Mouse (Mus musculus) stomach, embryonic 16.5 days (tissue): ENCODE measurements at regions not wholly inside any gene's neighbourhood (a gene's known extent, or its start where the extent isn't known, plus 50 kb on each side); places are given as distances from the start of the nearest gene placed in this dataset.

ENCODE experiments used
- ATAC-seq: fragments of 200-750 bp; cut with Nextera tagmentation; 2 replicates; pipeline ENCODE4 v1.8.0; 2017; ENCODE audit warnings: moderate number of reproducible peaks, moderate TSS enrichment; ENCODE audit not compliant: insufficient read depth, low FRiP score
- H3K27ac ChIP-seq: fragments of 300-500 bp; sonication (generic); 2 replicates; pipeline ENCODE4 v1.5.1; 2014; ENCODE audit warnings: low read length
- H3K27me3 ChIP-seq: fragments of 300-500 bp; sonication (generic); 2 replicates; pipeline ENCODE4 v1.6.1; 2014; ENCODE audit warnings: low read length, control low read depth, mixed read lengths; ENCODE audit not compliant: control insufficient read depth, insufficient read depth
- H3K36me3 ChIP-seq: fragments of 300-500 bp; sonication (generic); 2 replicates; pipeline ENCODE4 v1.6.1; 2014; ENCODE audit warnings: low read length; ENCODE audit not compliant: control insufficient read depth, insufficient read depth
- H3K4me1 ChIP-seq: fragments of 300-500 bp; sonication (generic); 2 replicates; pipeline ENCODE4 v1.6.1; 2014; ENCODE audit warnings: low read length, control low read depth, mixed read lengths; ENCODE audit not compliant: control insufficient read depth, insufficient read depth
- H3K4me2 ChIP-seq: fragments of 300-500 bp; sonication (generic); 2 replicates; pipeline ENCODE4 v1.6.1; 2014; ENCODE audit warnings: low read depth, low read length, mixed read lengths
- H3K4me3 ChIP-seq: fragments of 300-500 bp; sonication (generic); replicated peaks from 2 replicates; pipeline ENCODE4 v1.5.1; 2014; ENCODE audit warnings: mild to moderate bottlenecking, low read length
- H3K9ac ChIP-seq: fragments of 300-500 bp; sonication (generic); 2 replicates; pipeline ENCODE4 v1.6.1; 2014; ENCODE audit warnings: low read length
- H3K9me3 ChIP-seq: fragments of 300-500 bp; sonication (generic); replicated peaks from 2 replicates; pipeline ENCODE4 v1.6.1; 2016; ENCODE audit warnings: low read length, control low read depth; ENCODE audit not compliant: control insufficient read depth
- WGBS: fragments of 180-500 bp; shearing (Covaris S2); extraction: QIAGEN DNeasy Blood & Tissue Kit; methylation state at CpG from one replicate; pipeline ENCODE4 v1.1.7; 2014; 5-methylcytosine and 5-hydroxymethylcytosine counted together

- Histone ChIP-seq H3K4me1 (no peaks in the 10 kb centered on the region), H3K4me2 (no peak overlapping the region), H3K27ac (no peak overlapping the region), H3K9me3 (no peaks in the 10 kb centered on the region), H3K9ac (no peak overlapping the region), H3K36me3 (no peaks in the 10 kb centered on the region), H3K4me3 (no peak overlapping the region), H3K27me3 (no peaks in the 10 kb centered on the region)
- ATAC-seq: no peak
- 81% methylated on average over 3 of the region's 3 CpGs for WGBS
Observed at GRCm38 (mm10) chr16:55745094-55745493, 93.6 kb downstream of the Nfkbiz start.

- 76% methylated on average over 2 of the region's 2 CpGs for WGBS
- Histone ChIP-seq H3K9ac (no peak overlapping the region), H3K9me3 (no peaks in the 10 kb centered on the region), H3K27me3 (no peaks in the 10 kb centered on the region), H3K4me3 (no peak overlapping the region), H3K4me2 (no peak overlapping the region), H3K36me3 (no peaks in the 10 kb centered on the region), H3K27ac (no peak overlapping the region), H3K4me1 (no peaks in the 10 kb centered on the region)
- no peak for ATAC-seq
Observed at GRCm38 (mm10) chr16:55741099-55741863, 97.4 kb downstream of the Nfkbiz start.

- no peak for ATAC-seq
- H3K36me3 ChIP-seq: no peaks in the 10 kb centered on the region
- H3K4me1 ChIP-seq: no peaks in the 10 kb centered on the region
- H3K4me2 ChIP-seq: no peak overlapping the region
- WGBS: 89% methylated on average over 4 of the region's 4 CpGs
- no peak overlapping the region for H3K9ac ChIP-seq
- no peak overlapping the region for H3K27ac ChIP-seq
- no peaks in the 10 kb centered on the region for H3K27me3 ChIP-seq
- no peak overlapping the region for H3K4me3 ChIP-seq
- no peaks in the 10 kb centered on the region for H3K9me3 ChIP-seq
Observed at GRCm38 (mm10) chr16:55738741-55739140, 100.0 kb downstream of the Nfkbiz start.

- Histone ChIP-seq H3K36me3 (no peaks in the 10 kb centered on the region), H3K4me1 (no peaks in the 10 kb centered on the region), H3K9me3 (no peaks in the 10 kb centered on the region), H3K27me3 (no peaks in the 10 kb centered on the region), H3K27ac (no peak overlapping the region), H3K4me3 (no peak overlapping the region), H3K9ac (no peak overlapping the region), H3K4me2 (no peak overlapping the region)
- 91% methylated on average over 7 of the region's 7 CpGs for whole genome bisulfite sequencing
- ATAC-seq: no peak
Observed at GRCm38 (mm10) chr16:55735476-55735968, 103.2 kb downstream of the Nfkbiz start.

- H3K27ac ChIP-seq: no peak overlapping the region
- 74% methylated on average over 11 of the region's 11 CpGs for WGBS
Observed at GRCm38 (mm10) chr16:55734301-55734700, 104.4 kb downstream of the Nfkbiz start.

GRCm38 (mm10) chr16:55733751-55734150 lies 104.9 kb downstream of the Nfkbiz start:
- ATAC-seq: peak; percentile 37; the same call in 1 of the 2 replicates
- 60% methylated on average over 4 of the region's 4 CpGs for WGBS
- H3K4me2 ChIP-seq: no peak overlapping the region

More at GRCm38 (mm10) chr16:55734301-55734700, 104.4 kb downstream of the Nfkbiz start:
- no peaks in the 10 kb centered on the region for H3K27me3 ChIP-seq
- no peaks in the 10 kb centered on the region for H3K36me3 ChIP-seq
- no peak overlapping the region for H3K4me3 ChIP-seq
- no peak overlapping the region for H3K4me2 ChIP-seq
- H3K9ac ChIP-seq: no peak overlapping the region
- H3K9me3 ChIP-seq: no peaks in the 10 kb centered on the region
- ATAC-seq: no peak
- no peaks in the 10 kb centered on the region for H3K4me1 ChIP-seq

GRCm38 (mm10) chr16:55731003-55731402 lies 107.7 kb downstream of the Nfkbiz start:
- no peaks in the 10 kb centered on the region for H3K36me3 ChIP-seq
- H3K27me3 ChIP-seq: no peaks in the 10 kb centered on the region
- H3K4me2 ChIP-seq: no peak overlapping the region
- H3K9me3 ChIP-seq: no peaks in the 10 kb centered on the region
- no peaks in the 10 kb centered on the region for H3K4me1 ChIP-seq
- 44% methylated on average over 8 of the region's 8 CpGs for WGBS
- no peak overlapping the region for H3K9ac ChIP-seq
- H3K4me3 ChIP-seq: no peak overlapping the region
- no peak overlapping the region for H3K27ac ChIP-seq
- ATAC-seq: 0 out of 2 replicates have a peak, but pooled peaks have one; percentile 44

More at GRCm38 (mm10) chr16:55733751-55734150, 104.9 kb downstream of the Nfkbiz start:
- H3K36me3 ChIP-seq: no peaks in the 10 kb centered on the region
- H3K9me3 ChIP-seq: no peaks in the 10 kb centered on the region
- no peaks in the 10 kb centered on the region for H3K27me3 ChIP-seq
- no peak overlapping the region for H3K9ac ChIP-seq
- H3K4me1 ChIP-seq: no peaks in the 10 kb centered on the region
- no peak overlapping the region for H3K27ac ChIP-seq
- no peak overlapping the region for H3K4me3 ChIP-seq

- Histone ChIP-seq H3K9ac (no peak overlapping the region), H3K4me3 (no peak overlapping the region), H3K4me2 (no peak overlapping the region), H3K4me1 (no peaks in the 10 kb centered on the region), H3K27me3 (no peaks in the 10 kb centered on the region), H3K9me3 (no peaks in the 10 kb centered on the region), H3K27ac (no peak overlapping the region), H3K36me3 (no peaks in the 10 kb centered on the region)
- no peak for ATAC-seq
- WGBS: 67% methylated on average over 3 of the region's 3 CpGs
Observed at GRCm38 (mm10) chr16:55726538-55726937, 112.2 kb downstream of the Nfkbiz start.

GRCm38 (mm10) chr16:55720430-55720829 lies 118.3 kb downstream of the Nfkbiz start:
- Histone ChIP-seq H3K9ac (no peak overlapping the region), H3K27me3 (no peaks in the 10 kb centered on the region), H3K27ac (no peak overlapping the region), H3K9me3 (no peaks in the 10 kb centered on the region), H3K4me1 (no peaks in the 10 kb centered on the region), H3K36me3 (no peaks in the 10 kb centered on the region), H3K4me3 (no peak overlapping the region), H3K4me2 (no peak overlapping the region)
- no peak for ATAC-seq
- WGBS: 45% methylated on average over 3 of the region's 3 CpGs
